Mouse (Mus musculus) liver, embryonic 14.5 days (tissue): ENCODE measurements around the gene Zfp609. TPM values are rescaled to one million over a fixed set of nuclear protein-coding genes. Genes with fewer than 3 reads are reported as not detected.

Experiments
- ATAC-seq: fragments of 200-750 bp; cut with Nextera tagmentation; 2 replicates; pipeline ENCODE4 v1.8.0; 2017; ENCODE audit warnings: moderate number of reproducible peaks, mild to moderate bottlenecking, moderate library complexity; ENCODE audit not compliant: insufficient read depth
- DNase-seq, 3 experiments: peaks; one replicate each; pipeline ENCODE4 v3.0.0-alpha.2; 2012 to 2013; ENCODE audit warnings: low read depth in 3 of 3, low spot score in 3 of 3
- H3K27ac ChIP-seq: fragments of 300-500 bp; sonication (generic); 2 replicates; pipeline ENCODE4 v1.5.1; 2014; ENCODE audit warnings: moderate library complexity, mild to moderate bottlenecking, control low read depth, inconsistent platforms
- H3K27me3 ChIP-seq: fragments of 300-500 bp; sonication (generic); 2 replicates; pipeline ENCODE4 v1.6.1; 2014; ENCODE audit warnings: mild to moderate bottlenecking, low read length, moderate library complexity; ENCODE audit not compliant: control insufficient read depth, insufficient read depth
- H3K36me3 ChIP-seq: fragments of 300-500 bp; sonication (generic); replicated peaks from 2 replicates; pipeline ENCODE4 v1.6.1; 2014; ENCODE audit warnings: low read depth; ENCODE audit not compliant: control insufficient read depth, insufficient read depth
- H3K4me1 ChIP-seq, 2 experiments: fragments of 200-500 bp in 1 of 2; fragments of 300-500 bp in 1 of 2; sonication (generic) in 1 of 2; replicated peaks; 2 replicates each; pipeline ENCODE4 v1.6.1; 2012 to 2014; ENCODE audit warnings: antibody characterized with exemption in 1 of 2, inconsistent platforms in 1 of 2, low read length in 1 of 2; ENCODE audit not compliant: control insufficient read depth in 2 of 2, insufficient read depth in 2 of 2
- H3K4me2 ChIP-seq: fragments of 300-500 bp; sonication (generic); 2 replicates; pipeline ENCODE4 v1.6.1; 2014; ENCODE audit warnings: low read depth, mild to moderate bottlenecking, control low read depth, moderate library complexity
- H3K4me3 ChIP-seq, 2 experiments: fragments of 200-500 bp in 1 of 2; fragments of 300-500 bp in 1 of 2; sonication (generic) in 1 of 2; 2 replicates each; pipeline ENCODE4 v1.5.1; 2012 to 2014; ENCODE audit warnings: low read depth in 2 of 2, low read length in 2 of 2, mild to moderate bottlenecking in 2 of 2, control low read depth in 1 of 2, inconsistent platforms in 1 of 2, moderate library complexity in 1 of 2; ENCODE audit not compliant: insufficient read depth in 1 of 2
- H3K9ac ChIP-seq: fragments of 300-500 bp; sonication (generic); replicated peaks from 2 replicates; pipeline ENCODE4 v1.6.1; 2014; ENCODE audit warnings: mild to moderate bottlenecking, control low read depth, moderate library complexity
- H3K9me3 ChIP-seq: fragments of 300-500 bp; sonication (generic); 2 replicates; pipeline ENCODE4 v1.6.1; 2016; ENCODE audit warnings: low read length, mixed read lengths; ENCODE audit not compliant: control insufficient read depth
- CTCF ChIP-seq: IDR thresholded peaks from 2 replicates; pipeline ENCODE4 v1.5.1; 2016; ENCODE audit warnings: antibody characterized with exemption, low read depth, control low read depth
- EP300 ChIP-seq: IDR thresholded peaks from 2 replicates; pipeline ENCODE4 v1.6.1; 2016; ENCODE audit warnings: antibody characterized with exemption, low read depth
- WGBS: fragments of 180-500 bp; shearing (Covaris S2); extraction: QIAGEN DNeasy Blood & Tissue Kit; methylation state at CpG from one replicate; pipeline ENCODE4 v1.1.7; 2014; ENCODE audit not compliant: insufficient replicate concordance; 5-methylcytosine and 5-hydroxymethylcytosine counted together
- polyA plus RNA-seq, 2 experiments: library from polyadenylated mRNA; depleted of rRNA in 1 of 2; stranded (reverse) in 1 of 2; unstranded in 1 of 2; fragments of >200 nt; fragmentation: Nextera tagmentation in 1 of 2; extraction: Ambion mirVana in 1 of 2; gene quantifications; 2 replicates each; pipeline versions ENCODE4 v1.2.1 to v1.2.3; 2012 to 2014

Zfp609 gene
- polyA plus RNA-seq, 2 experiments = 1.1 to 2.7 TPM

GRCm38 (mm10) chr9:65677119-65677462 lies 150.3 kb downstream of the Zfp609 start:
- H3K4me1 ChIP-seq = peaks cover 8 to 18% of the 10 kb centered on the region in 2 experiments
- no peaks in the 10 kb centered on the region for H3K36me3 ChIP-seq
- no peaks in the 10 kb centered on the region for H3K9me3 ChIP-seq
- H3K27me3 ChIP-seq = no peaks in the 10 kb centered on the region
- H3K9ac ChIP-seq = peak overlapping the region; percentile 82
- H3K27ac ChIP-seq = no peak overlapping the region
- TF ChIP-seq EP300 = no peak
- peak overlapping the region; percentile 83 for H3K4me2 ChIP-seq
- no peak for DNase-seq
- H3K4me3 ChIP-seq = peak overlapping the region; percentile 70 to 72
- WGBS = 27% methylated on average over 3 of the region's 3 CpGs
- ATAC-seq = no peak

- Histone ChIP-seq H3K9ac (peak overlapping the region; percentile 82), H3K4me3 (peak overlapping the region; percentile 70 to 72), H3K9me3 (no peaks in the 10 kb centered on the region), H3K27me3 (no peaks in the 10 kb centered on the region), H3K4me1 (peaks cover 8 to 21% of the 10 kb centered on the region in 2 experiments), H3K27ac (no peak overlapping the region; the same call in 1 of the 2 replicates), H3K36me3 (no peaks in the 10 kb centered on the region), H3K4me2 (peak overlapping the region; percentile 83)
- WGBS = 0% methylated on average over 51 of the region's 51 CpGs
- DNase-seq = peak; percentile 88 to 90 (median 88)
- ATAC-seq = peak; percentile 98
- no peak; the same call in 1 of the 2 replicates for TF ChIP-seq CTCF
- TF ChIP-seq EP300 = no peak
Measured at GRCm38 (mm10) chr9:65676358-65677118, 150.8 kb downstream of the Zfp609 start.

- Histone ChIP-seq H3K27me3 (no peaks in the 10 kb centered on the region), H3K9ac (peak overlapping the region; percentile 82), H3K4me2 (peak overlapping the region; percentile 83), H3K27ac (peak overlapping the region; percentile 57), H3K4me1 (peaks cover 8 to 26% of the 10 kb centered on the region in 2 experiments), H3K36me3 (no peaks in the 10 kb centered on the region), H3K4me3 (peak overlapping the region; percentile 26 to 72), H3K9me3 (no peaks in the 10 kb centered on the region)
- DNase-seq (no peak), ATAC-seq (peak; percentile 21; the same call in 1 of the 2 replicates)
- 43% methylated on average over 8 of the region's 8 CpGs for WGBS
- TF ChIP-seq EP300 (no peak), CTCF (no peak)
Measured at GRCm38 (mm10) chr9:65675461-65676357, 151.7 kb downstream of the Zfp609 start.

GRCm38 (mm10) chr9:65672996-65673395 lies 154.4 kb downstream of the Zfp609 start:
- H3K4me2 ChIP-seq = no peak overlapping the region
- no peaks in the 10 kb centered on the region for H3K27me3 ChIP-seq
- WGBS = 68% methylated on average over 11 of the region's 11 CpGs
- no peak overlapping the region for H3K27ac ChIP-seq
- no peak overlapping the region for H3K9ac ChIP-seq
- DNase-seq (no peak), ATAC-seq (no peak)
- H3K9me3 ChIP-seq = no peaks in the 10 kb centered on the region
- H3K4me1 ChIP-seq = peaks cover 8 to 21% of the 10 kb centered on the region in 2 experiments
- H3K36me3 ChIP-seq = no peaks in the 10 kb centered on the region
- TF ChIP-seq EP300 (no peak), CTCF (no peak)
- H3K4me3 ChIP-seq = no peak overlapping the region

- H3K4me2 ChIP-seq = no peak overlapping the region
- H3K27ac ChIP-seq = no peak overlapping the region
- ATAC-seq (no peak), DNase-seq (no peak)
- no peak for TF ChIP-seq CTCF
- no peaks in the 10 kb centered on the region for H3K27me3 ChIP-seq
- WGBS = 40% methylated on average over 9 of the region's 9 CpGs
- no peaks in the 10 kb centered on the region for H3K9me3 ChIP-seq
- H3K9ac ChIP-seq = no peak overlapping the region
- H3K4me1 ChIP-seq = peaks cover 4 to 16% of the 10 kb centered on the region in 2 experiments
- no peaks in the 10 kb centered on the region for H3K36me3 ChIP-seq
- no peak overlapping the region for H3K4me3 ChIP-seq
Measured at GRCm38 (mm10) chr9:65671431-65671931, 155.9 kb downstream of the Zfp609 start.
